Mouse (Mus musculus) brain, adult 2 months (tissue): ENCODE measurements at regions not wholly inside any gene's neighbourhood (a gene's known extent, or its start where the extent isn't known, plus 50 kb on each side); places are given as distances from the start of the nearest gene placed in this dataset.

Experiments
- DNase-seq: peaks from one replicate; pipeline ENCODE4 v3.0.0; 2011; ENCODE audit warnings: low read depth, low spot score

GRCm38 (mm10) chr12:12706326-12706920 lies 235.3 kb downstream of the Mycn start:
- DNase-seq, result peak; percentile 49

DNA sequence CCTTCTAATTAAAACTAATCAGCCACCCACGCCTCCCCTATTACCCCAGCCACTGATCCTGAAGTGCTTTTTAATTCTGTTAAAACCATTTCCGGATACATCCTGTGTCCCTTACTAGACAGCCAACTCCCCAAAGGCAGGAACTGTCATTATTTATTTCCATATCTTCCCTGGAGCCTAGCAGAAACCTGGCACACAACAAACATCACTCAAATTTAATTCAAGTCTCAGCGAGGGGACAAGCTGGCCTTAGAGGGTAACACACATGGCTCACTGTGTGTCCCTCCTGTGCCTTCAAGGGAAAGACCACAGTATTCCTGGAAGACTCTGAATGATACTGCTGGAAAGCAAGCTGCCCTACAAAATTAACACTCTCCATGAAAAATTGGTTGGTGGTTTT lies 240.0 kb downstream of the Mycn start:
- DNase-seq, result no peak

DNA sequence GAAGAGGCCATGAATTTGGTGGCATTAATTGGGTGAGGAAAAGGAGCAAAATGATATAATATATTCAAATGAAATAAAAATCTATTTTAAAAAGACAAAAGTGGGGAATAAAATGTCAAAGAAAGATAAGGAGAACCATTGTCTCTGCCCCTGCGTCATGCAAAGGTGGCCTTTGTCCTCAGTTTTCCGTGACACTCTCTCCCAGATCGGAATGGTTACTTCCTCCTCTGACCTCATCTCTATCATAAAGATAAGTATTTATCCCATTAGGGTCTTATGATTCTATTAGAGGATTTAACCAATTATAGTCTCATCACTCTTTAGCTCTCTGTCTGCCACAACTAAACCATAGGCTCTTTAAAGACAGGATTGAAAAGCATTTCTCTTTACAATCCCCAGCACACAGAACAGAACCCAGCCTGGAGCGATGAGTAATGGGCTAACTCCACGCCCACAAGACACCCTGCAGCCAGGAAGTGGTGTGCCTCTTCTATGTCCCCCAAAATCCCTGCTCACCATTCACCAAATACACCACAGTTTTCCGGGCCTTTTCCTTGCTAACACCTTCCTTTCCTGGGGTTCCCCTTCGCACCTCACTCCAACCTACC lies 240.6 kb downstream of the Mycn start:
- no peak for DNase-seq

GRCm38 (mm10) chr12:12693838-12694777 lies 247.6 kb downstream of the Mycn start:
- DNase-seq, result no peak

DNA sequence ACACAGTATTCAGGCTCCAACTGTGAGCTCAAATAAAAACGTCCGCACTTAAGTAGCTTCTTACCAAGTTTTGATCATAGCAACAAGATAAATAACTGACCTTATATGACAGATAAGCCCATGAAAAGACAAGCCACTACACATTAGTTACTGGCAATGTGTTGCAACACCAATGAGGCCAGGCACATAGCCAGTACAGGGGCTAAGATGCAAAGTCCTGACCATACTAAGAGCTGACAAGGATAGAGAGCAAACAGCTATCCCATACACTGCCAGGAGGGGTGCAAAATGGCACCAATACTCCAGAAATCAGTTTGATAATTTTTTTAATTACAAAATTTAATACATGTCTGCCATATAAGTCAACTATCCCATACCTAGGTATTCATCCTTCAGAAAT lies 254.3 kb downstream of the Mycn start:
- DNase-seq, result no peak

DNA sequence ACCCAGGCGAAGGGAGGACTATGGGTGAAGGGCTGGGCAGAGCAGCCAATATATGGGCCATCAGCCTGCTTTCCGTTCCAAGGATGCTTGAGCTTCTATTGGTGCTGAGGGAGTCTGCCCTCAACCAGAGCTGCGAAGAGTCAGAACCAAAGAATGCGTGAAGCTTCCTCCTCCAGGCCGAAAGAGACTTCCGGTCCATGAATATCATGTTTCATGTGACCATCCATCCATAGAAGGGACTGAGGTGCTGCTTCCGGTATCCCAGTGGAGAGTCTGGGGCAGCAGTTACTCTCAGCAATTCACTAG lies 256.5 kb downstream of the Mycn start:
- DNase-seq, result no peak

GRCm38 (mm10) chr12:12684481-12685216 lies 257.1 kb downstream of the Mycn start:
- peak; percentile 59 for DNase-seq

DNA sequence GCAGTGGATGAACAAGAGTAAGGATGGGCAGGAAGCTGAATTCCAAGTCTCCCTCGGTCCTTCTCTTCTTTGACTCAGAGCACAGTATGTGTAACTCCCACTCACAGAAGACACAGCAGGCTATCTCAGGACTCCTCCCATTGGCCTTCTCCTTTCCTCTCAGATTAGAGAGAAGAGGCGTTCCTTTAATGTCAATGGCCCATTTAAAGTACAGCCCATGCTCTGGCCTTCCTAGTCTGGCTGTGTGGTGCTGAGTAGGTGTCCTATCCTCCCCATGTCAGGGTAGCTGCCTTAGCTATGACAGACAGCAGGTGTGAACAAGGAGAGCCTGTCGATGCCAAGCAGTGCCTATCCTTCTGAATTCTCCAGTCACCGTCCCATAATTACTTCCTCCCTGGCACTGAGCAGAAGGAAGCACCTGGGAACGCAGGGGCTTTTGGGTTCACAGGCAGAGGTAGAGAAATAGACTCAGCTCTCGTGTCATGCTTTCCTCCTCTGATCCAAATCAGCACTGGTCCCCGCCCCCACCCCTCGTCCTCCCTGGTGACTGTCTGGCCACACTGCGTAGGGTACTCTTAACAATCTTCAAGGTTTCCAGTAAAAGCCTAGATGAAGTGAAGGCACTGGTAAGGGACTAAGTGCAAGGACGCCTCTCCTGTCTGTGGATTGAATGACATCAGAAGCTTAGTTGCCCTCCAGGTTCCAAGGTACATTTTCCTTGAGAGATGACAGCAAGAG lies 257.8 kb downstream of the Mycn start:
- DNase-seq, result peak; percentile 66

DNA sequence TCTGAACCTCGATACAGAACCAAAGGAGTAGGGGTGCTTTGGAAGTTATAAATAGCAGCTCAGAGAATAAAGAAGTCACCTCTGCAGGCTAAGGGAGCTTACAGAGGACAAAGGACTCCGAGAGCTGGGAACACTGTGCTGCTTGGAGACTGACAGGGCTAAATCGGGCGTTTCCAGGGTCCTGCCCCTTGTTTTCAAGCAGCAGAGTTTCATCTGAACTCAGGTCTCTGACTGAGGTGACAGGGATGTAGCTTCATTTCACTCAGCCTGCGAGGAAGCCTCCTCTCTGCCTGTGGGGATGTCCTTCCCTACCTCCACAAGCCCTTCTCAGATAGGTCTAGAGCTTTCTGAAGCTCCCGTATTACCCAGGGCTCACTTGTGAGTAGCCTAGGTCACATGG lies 260.6 kb downstream of the Mycn start:
- DNase-seq, result peak; percentile 49

DNA sequence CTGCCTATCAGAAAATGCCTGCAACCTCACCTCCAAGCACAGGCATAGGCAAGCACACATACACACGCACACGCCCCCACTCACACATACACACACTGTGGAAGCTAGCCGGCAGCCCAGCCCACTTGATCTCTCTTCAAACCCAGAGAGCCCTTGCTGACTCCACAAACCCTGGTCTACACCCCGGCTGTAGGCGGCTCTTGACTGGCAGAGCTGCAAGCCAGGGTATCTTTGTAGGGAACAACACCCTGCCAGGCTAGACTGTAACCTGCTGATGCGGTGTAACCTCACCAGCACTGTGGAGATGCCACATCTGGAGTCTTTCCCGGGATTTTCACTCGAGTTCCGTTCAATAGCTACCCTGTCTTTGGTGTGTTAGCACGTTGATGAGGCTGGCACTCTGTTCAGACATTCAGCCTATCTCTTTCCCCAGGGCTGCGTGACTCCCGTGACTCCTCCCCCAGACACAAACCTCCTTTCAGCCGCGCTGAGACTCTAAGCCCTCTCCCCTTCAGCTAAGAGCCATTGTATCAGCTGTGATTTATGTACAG lies 261.3 kb downstream of the Mycn start:
- DNase-seq, result peak; percentile 86

GRCm38 (mm10) chr12:12676676-12677075 lies 265.0 kb downstream of the Mycn start:
- DNase-seq, result peak; percentile 63

- no peak for DNase-seq
These were observed 271.8 kb downstream of the Mycn start for GRCm38 (mm10) chr12:12669931-12670330.

DNA sequence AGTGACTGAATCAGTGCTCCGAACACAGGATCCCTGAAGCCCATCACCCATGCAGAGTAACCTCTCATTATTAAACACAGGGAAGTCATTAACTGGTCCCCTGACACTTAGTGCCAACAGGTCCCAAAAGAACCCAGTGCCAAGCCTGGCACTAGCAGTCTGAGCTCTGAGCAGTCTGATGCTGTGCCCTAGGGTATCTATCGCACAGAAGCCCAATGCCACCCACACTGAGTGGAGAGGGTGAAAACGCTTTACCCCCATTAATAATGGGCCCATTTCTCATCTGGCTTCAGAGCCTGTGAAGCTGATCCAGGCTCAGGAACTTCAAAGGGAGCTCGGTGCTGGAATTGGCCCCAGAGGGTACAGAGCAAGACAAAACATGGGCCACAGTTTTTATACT lies 272.8 kb downstream of the Mycn start:
- no peak for DNase-seq

- no peak for DNase-seq
These were observed 286.1 kb downstream of the Mycn start for GRCm38 (mm10) chr12:12655611-12656010.

DNA sequence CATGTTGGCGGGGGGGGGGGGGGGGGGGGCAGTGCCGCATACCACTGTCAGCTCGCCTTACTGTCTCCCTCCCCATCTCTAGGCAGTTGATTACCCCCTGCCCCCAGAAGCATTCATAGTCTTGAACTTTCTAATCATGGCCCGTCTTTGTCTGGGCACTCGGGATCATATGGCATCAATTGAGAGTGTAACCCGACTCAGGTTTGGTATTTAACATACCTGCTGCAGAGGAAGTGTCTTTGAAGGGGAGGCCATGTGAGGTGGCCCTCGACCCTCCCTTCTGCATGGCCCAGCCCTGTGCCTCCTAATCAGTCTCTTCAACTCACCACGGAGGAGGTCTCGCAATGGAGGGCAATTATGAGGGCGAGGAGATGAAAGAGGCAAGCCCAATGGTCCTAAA lies 286.5 kb downstream of the Mycn start:
- DNase-seq, result no peak

DNA sequence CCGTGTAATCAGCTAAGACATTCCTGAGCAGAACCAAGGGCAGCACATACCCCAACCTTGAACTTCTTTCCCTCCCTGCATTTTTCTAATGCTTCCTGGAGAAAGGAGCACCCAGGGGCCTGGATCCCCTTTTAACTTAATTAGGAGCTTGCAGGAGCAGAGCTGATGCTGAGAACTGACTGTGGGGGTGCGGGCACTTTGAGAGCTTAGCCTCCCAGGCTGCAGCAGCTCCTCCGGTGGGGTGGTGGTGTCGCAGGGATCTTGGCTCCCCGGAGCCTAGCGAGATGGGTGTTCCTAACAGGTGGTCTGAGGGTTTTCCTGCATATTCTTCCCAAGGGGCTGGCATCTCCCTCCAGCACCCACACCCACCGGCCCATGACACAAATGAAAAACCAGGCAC lies 289.4 kb downstream of the Mycn start:
- DNase-seq, result no peak

- DNase-seq, result no peak
These were observed 291.4 kb downstream of the Mycn start for GRCm38 (mm10) chr12:12650309-12650708.

- DNase-seq, result no peak
These were observed 294.2 kb downstream of the Mycn start for GRCm38 (mm10) chr12:12647467-12647866.

DNA sequence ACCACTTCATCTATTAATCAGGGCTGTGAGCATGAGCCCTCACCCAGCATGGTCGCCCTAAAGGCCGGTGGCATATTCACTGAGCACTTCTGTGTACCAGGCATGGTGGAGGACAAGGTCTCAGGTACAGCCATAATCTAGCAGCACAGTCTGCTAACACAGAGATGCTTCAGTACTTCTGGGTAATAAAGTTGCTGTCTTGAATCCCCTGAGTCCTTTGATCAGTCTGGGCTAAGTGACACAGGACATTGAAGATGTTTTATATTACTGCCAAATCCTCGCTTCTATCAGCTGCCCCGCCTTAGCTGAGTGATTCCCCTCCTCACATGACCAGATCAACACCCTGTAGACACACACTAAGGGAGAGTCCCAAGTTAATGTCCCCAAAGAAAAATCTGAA lies 296.5 kb downstream of the Mycn start:
- no peak for DNase-seq

DNA sequence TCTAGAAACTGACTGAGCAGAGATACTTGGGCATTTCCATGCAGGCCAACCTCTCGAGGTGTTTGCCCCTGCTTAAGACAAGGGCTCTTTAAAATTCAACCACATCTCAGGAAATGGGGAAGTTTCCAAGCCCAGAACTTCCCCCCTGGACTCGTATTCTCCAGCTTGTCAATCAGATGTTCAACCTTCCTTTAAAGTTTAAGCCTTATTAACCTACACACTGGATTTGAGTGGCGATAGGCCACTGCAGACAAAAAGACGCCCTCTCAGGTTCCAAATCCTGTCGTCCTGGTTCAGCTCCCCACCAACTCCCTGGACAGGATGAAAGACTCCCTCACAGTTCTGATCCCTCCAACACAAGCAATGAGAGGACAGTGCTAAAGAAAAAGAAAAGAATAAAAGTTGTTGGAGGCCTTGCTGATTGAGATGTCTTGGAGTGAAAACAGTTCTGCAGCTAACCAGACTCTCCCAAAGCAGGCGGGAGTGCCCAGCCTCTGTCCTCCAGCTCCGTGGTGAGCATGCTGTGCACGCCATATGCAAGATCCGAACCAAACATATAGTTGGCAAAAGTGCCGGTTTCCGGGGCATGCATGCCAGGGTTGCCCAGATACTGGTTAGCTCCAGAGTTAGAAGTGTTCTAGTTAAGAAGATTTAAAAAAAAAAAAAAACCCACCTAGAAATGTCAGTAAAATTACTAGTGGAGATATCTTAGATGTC lies 298.3 kb downstream of the Mycn start:
- DNase-seq, result no peak

DNA sequence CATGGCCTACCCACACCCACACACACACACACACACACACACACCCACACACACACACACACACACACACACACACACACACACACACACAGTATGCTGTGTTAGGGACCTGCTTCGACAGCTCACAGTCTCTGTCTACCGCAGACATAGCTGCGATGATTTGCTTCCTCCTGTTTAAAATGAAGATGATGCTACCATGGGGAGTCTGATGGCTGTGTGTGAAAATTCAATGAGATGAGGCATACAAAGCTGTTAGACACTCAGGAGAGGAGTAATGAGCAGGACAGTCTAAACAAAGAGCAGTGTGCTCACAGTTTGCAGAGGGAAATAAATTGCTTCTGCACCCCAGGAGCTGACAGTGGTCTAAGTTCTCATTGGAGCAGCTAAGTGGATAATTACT lies 306.4 kb downstream of the Mycn start:
- no peak for DNase-seq
